Mouse (Mus musculus): ENCODE measurements around the gene Adap2.

GRCm38 (mm10) chr11:80104407-80104806 is 49.5 kb upstream of the Adap2 start:
- TF ChIP-seq CTCF (IDR thresholded peaks at IDR 0.05; ENCODE audit: control insufficient read depth, insufficient read depth, insufficient read length) (no peak), USF1 (IDR thresholded peaks at IDR 0.05; ENCODE audit: low read depth) (no peak), MYOD1 (IDR thresholded peaks at IDR 0.05; ENCODE audit: control insufficient read depth, insufficient read length, low read depth) (no peak)

Data from C2C12 (cell line).